Mouse (Mus musculus) stomach, postnatal 0 days (tissue): ENCODE results near the gene Ttll13. TPM values are rescaled to one million over a fixed set of nuclear protein-coding genes. Genes with fewer than 3 reads are reported as not detected.

ENCODE experiments used
- ATAC-seq: fragments of 200-750 bp; cut with Nextera tagmentation; 2 replicates; pipeline ENCODE4 v1.8.0; 2017; ENCODE audit not compliant: low FRiP score, low TSS enrichment
- DNase-seq: peaks from one replicate; pipeline ENCODE4 v3.0.0-alpha.2; 2016; ENCODE audit warnings: low spot score
- H3K27ac ChIP-seq: fragments of 300-500 bp; sonication (generic); replicated peaks from 2 replicates; pipeline ENCODE4 v1.5.1; 2014; ENCODE audit warnings: mild to moderate bottlenecking, control low read depth
- H3K27me3 ChIP-seq: fragments of 300-500 bp; sonication (generic); 2 replicates; pipeline ENCODE4 v1.6.1; 2014; ENCODE audit warnings: low read length; ENCODE audit not compliant: control insufficient read depth, insufficient read depth
- H3K36me3 ChIP-seq: fragments of 300-500 bp; sonication (generic); 2 replicates; pipeline ENCODE4 v1.6.1; 2014; ENCODE audit warnings: low read length, mixed read lengths; ENCODE audit not compliant: control insufficient read depth, insufficient read depth
- H3K4me1 ChIP-seq: fragments of 300-500 bp; sonication (generic); replicated peaks from 2 replicates; pipeline ENCODE4 v1.6.1; 2014; ENCODE audit warnings: antibody characterized with exemption; ENCODE audit not compliant: control insufficient read depth, insufficient read depth
- H3K4me2 ChIP-seq: fragments of 300-500 bp; sonication (generic); replicated peaks from 2 replicates; pipeline ENCODE4 v1.6.1; 2014; ENCODE audit warnings: low read depth, mild to moderate bottlenecking, control low read depth, moderate library complexity
- H3K4me3 ChIP-seq: fragments of 300-500 bp; sonication (generic); 2 replicates; pipeline ENCODE4 v1.5.1; 2014; ENCODE audit warnings: low read depth, low read length, control low read depth
- H3K9ac ChIP-seq: fragments of 300-500 bp; sonication (generic); 2 replicates; pipeline ENCODE4 v1.6.1; 2014; ENCODE audit warnings: mild to moderate bottlenecking, low read length, control low read depth, mixed read lengths
- H3K9me3 ChIP-seq: fragments of 300-500 bp; sonication (generic); 2 replicates; pipeline ENCODE4 v1.6.1; 2016; ENCODE audit warnings: low read length; ENCODE audit not compliant: control insufficient read depth
- CTCF ChIP-seq: IDR thresholded peaks from 2 replicates; pipeline ENCODE4 v1.5.1; 2016; ENCODE audit warnings: antibody characterized with exemption, low read depth, mild to moderate bottlenecking, moderate library complexity
- EP300 ChIP-seq: optimal IDR thresholded peaks from 2 replicates; pipeline ENCODE3; 2016; ENCODE audit warnings: antibody characterized with exemption
- WGBS: fragments of 180-500 bp; shearing (Covaris S2); extraction: QIAGEN DNeasy Blood & Tissue Kit; methylation state at CpG from one replicate; pipeline ENCODE4 v1.1.7; 2014; 5-methylcytosine and 5-hydroxymethylcytosine counted together
- polyA plus RNA-seq: library from polyadenylated mRNA; unstranded; fragments of >200 nt; fragmentation: Nextera tagmentation; extraction: Ambion mirVana; gene quantifications from 2 replicates; pipeline ENCODE4 v1.2.1, GENCODE M21; 2015

The Ttll13 gene
- polyA plus RNA-seq, 1 experiment from 2014 or later = 1.2 TPM

- Histone ChIP-seq H3K27ac (no peak overlapping the region), H3K36me3 (0 out of 2 replicates have a peak, but pooled peaks cover 10% of the 10 kb centered on the region), H3K27me3 (no peaks in the 10 kb centered on the region), H3K4me3 (no peak overlapping the region), H3K4me1 (no peaks in the 10 kb centered on the region), H3K9me3 (no peaks in the 10 kb centered on the region), H3K9ac (no peak overlapping the region), H3K4me2 (no peak overlapping the region)
- DNase-seq = no peak
- 67% methylated on average over 3 of the region's 3 CpGs for WGBS
- no peak for ATAC-seq
- TF ChIP-seq EP300 (no peak), CTCF (peak; percentile 49; the same call in 1 of the 2 replicates)
These were observed 61.6 kb downstream of the Ttll13 start for GRCm38 (mm10) chr7:80307766-80308165.

Other genes with a start within 250 kb of the Ttll13 start
- gene Zfp710, start 221.6 kb upstream of the Ttll13 start, polyA plus RNA-seq = 10.3 and 12.0 TPM in 2 replicates
- gene Idh2, start 131.0 kb upstream of the Ttll13 start, polyA plus RNA-seq = 288 TPM in 2 replicates
- gene Sema4b, start 59.5 kb upstream of the Ttll13 start, polyA plus RNA-seq = 19.4 and 19.9 TPM in 2 replicates
- 187 and 189 TPM in 2 replicates for gene Cib1, start 13.6 kb upstream of the Ttll13 start, polyA plus RNA-seq
- 2.9 and 3.2 TPM in 2 replicates for gene Gdpgp1, start 13.5 kb upstream of the Ttll13 start, polyA plus RNA-seq
- 33.6 and 34.5 TPM in 2 replicates for gene Ngrn, start 14.8 kb downstream of the Ttll13 start, polyA plus RNA-seq
- 4.9 and 7.5 TPM in 2 replicates for gene Vps33b, start 23.3 kb downstream of the Ttll13 start, polyA plus RNA-seq
- gene Prc1, start 48.1 kb downstream of the Ttll13 start, polyA plus RNA-seq = 32.6 and 38.0 TPM in 2 replicates
- gene Rccd1, start 78.1 kb downstream of the Ttll13 start, polyA plus RNA-seq = 3.7 and 3.8 TPM in 2 replicates
- gene Unc45a, start 94.6 kb downstream of the Ttll13 start, polyA plus RNA-seq = 30.7 and 34.5 TPM in 2 replicates
- gene Hddc3, start 96.7 kb downstream of the Ttll13 start, polyA plus RNA-seq = 8.6 and 10.4 TPM in 2 replicates
- 3.6 and 5.3 TPM in 2 replicates for gene Man2a2, start 125.0 kb downstream of the Ttll13 start, polyA plus RNA-seq
- 6.2 TPM in 2 replicates for gene Fes, start 141.6 kb downstream of the Ttll13 start, polyA plus RNA-seq
- 17.6 and 20.8 TPM in 2 replicates for gene Furin, start 159.1 kb downstream of the Ttll13 start, polyA plus RNA-seq